Mouse (Mus musculus) E14TG2a.4 (cell line): Measurements from ENCODE around the gene Mmp28.

Source experiments
- H3K27me3 ChIP-seq: 2 replicates; pipeline ENCODE4 v1.6.1; 2014; ENCODE audit warnings: low read length, control low read depth; ENCODE audit not compliant: insufficient read depth
- H3K36me3 ChIP-seq: 2 replicates; pipeline ENCODE4 v1.6.1; 2014; ENCODE audit warnings: low read length, control low read depth; ENCODE audit not compliant: insufficient read depth
- H3K4me1 ChIP-seq: replicated peaks from 2 replicates; pipeline ENCODE4 v1.6.1; 2014; ENCODE audit warnings: low read depth, low read length, control low read depth
- H3K4me3 ChIP-seq: replicated peaks from 2 replicates; pipeline ENCODE4 v1.5.1; 2014; ENCODE audit warnings: mild to moderate bottlenecking, low read length
- H3K9me3 ChIP-seq: 2 replicates; pipeline ENCODE4 v1.6.1; 2014; ENCODE audit warnings: low read length, control low read depth
- CTCF ChIP-seq: conservative IDR thresholded peaks from 2 replicates; pipeline ENCODE4 v1.5.1; 2014; ENCODE audit warnings: low read length
- NANOG ChIP-seq: IDR thresholded peaks from 2 replicates; pipeline ENCODE4 v1.6.1; 2014; ENCODE audit warnings: borderline replicate concordance, low read length, mixed read lengths
- POU5F1 ChIP-seq: IDR thresholded peaks from 2 replicates; pipeline ENCODE4 v1.6.1; 2014; ENCODE audit warnings: low read length, borderline replicate concordance

The Mmp28 gene

DNA sequence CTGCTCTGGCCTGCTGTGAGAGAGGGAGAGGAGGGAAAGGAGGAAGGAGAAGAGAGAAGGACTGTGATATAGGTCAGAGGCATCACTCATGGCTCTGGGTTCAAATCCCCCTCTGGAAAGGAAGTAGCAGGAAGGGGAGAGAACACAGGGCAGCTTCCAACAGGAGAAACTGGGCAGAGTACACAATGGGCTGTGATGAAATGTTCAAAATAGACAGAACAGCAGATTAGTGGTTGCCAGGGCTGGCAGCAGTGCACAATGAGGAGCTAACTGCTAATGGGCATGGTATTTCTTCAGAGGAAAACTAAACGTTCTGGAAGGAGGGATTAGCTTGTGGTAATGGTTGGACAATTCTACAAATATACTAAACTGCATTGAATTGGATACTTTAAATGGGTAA lies 12.3 kb downstream of the Mmp28 start:
- H3K4me1 ChIP-seq: peaks cover 54% of the 10 kb centered on the region
- no peaks in the 10 kb centered on the region for H3K9me3 ChIP-seq
- no peak for TF ChIP-seq NANOG
- no peak for TF ChIP-seq CTCF
- TF ChIP-seq POU5F1: no peak

DNA sequence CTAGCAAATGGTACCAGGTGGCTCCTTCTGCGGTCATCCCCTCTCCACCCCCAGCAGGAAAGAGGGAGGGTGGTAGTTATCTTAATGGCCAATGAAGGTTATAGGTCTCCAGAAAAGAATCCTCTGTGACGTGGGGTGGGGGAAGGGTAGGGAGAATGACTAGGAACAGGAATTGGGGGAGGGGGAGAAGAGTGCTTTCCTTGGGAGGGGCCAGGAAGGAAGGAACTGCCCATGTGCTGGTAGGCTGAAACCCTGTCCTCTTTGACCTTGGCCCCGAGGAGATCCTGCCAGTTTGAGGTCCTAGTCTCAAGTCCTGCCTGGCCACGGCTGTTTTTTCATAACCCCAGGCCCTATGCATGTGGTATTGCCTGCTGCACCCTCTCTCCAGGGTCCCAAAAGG lies 13.6 kb downstream of the Mmp28 start:
- H3K36me3 ChIP-seq: no peaks in the 10 kb centered on the region
- TF ChIP-seq POU5F1: no peak
- TF ChIP-seq CTCF: no peak
- no peak for TF ChIP-seq NANOG
- H3K4me3 ChIP-seq: peak overlapping the region; percentile 41

More for the DNA sequence above, 12.3 kb downstream of the Mmp28 start:
- no peaks in the 10 kb centered on the region for H3K36me3 ChIP-seq
- no peak overlapping the region for H3K4me3 ChIP-seq
- peaks cover 20% of the 10 kb centered on the region for H3K27me3 ChIP-seq

DNA sequence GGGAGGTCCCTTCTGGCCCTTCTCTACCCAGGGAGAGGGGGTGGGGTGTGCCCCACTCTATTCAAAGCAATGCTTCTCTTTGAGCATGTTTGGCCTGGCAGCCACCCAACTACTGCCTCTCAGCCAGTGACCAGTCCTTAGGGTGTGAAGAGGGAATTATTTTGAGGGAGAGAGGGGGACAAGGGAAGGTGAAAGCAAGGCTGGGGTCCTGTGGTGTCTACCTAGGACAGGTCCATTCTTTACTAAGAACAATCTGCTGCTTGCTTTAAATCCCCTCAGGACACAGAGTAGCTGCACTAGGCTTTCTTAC lies 14.0 kb downstream of the Mmp28 start:
- H3K4me3 ChIP-seq: 0 out of 2 replicates have a peak overlapping the region, but pooled peaks have one; percentile 41
- H3K27me3 ChIP-seq: peaks cover 36% of the 10 kb centered on the region
- H3K4me1 ChIP-seq: peaks cover 57% of the 10 kb centered on the region
- no peaks in the 10 kb centered on the region for H3K36me3 ChIP-seq
- no peak for TF ChIP-seq NANOG
- no peak for TF ChIP-seq CTCF
- no peak for TF ChIP-seq POU5F1
- H3K9me3 ChIP-seq: no peaks in the 10 kb centered on the region

More for the DNA sequence above, 13.6 kb downstream of the Mmp28 start:
- peaks cover 33% of the 10 kb centered on the region for H3K27me3 ChIP-seq
- H3K4me1 ChIP-seq: peaks cover 54% of the 10 kb centered on the region
- H3K9me3 ChIP-seq: no peaks in the 10 kb centered on the region

DNA sequence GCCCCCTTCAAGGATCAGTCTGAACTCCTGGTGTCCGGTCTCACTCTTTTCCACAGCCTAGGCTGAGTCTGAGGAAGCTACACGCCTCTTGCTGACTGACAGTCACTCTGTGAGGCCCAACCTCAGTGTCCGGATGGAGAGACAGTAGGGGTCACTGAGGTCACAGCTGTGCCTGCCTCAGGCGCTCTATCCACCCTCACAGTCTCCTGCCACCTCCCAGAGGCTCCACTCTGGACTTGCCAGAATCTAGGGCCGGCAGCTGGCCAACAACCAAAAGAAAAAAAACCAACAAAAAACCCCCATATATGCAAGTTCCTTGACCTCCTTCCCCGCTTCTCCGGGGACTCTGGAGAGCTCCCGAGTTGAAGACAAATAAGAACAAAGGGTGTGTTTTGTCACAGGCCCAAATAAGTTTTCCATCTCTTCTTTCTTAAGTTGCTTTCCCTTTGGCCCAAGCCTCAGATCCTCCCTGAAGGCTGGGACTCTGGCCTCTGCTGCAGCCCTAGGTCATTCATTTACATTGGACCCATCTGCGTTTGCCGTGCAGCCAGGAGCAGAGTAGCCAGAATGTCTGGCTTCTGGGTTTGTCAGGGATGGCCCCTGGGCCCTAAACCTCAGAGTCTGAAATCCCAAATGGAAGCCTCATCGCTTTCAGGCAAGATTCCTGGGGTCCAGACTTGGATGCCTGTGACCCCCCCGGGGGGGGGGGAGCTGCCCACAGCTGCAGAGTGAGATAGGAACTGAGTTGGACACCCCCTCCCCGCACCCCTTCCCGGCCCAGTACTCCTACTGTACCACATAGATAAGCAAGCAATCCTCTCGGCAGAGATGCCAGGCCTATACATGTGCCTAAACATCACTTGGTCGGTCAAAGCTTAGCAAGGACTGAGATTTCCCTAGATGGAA lies 14.6 kb downstream of the Mmp28 start:
- H3K4me3 ChIP-seq: 0 out of 2 replicates have a peak overlapping the region, but pooled peaks have one; percentile 41
- H3K36me3 ChIP-seq: no peaks in the 10 kb centered on the region
- no peaks in the 10 kb centered on the region for H3K9me3 ChIP-seq
- TF ChIP-seq POU5F1: no peak
- TF ChIP-seq CTCF: no peak
- no peak for TF ChIP-seq NANOG
- peaks cover 42% of the 10 kb centered on the region for H3K27me3 ChIP-seq
- H3K4me1 ChIP-seq: peaks cover 63% of the 10 kb centered on the region

DNA sequence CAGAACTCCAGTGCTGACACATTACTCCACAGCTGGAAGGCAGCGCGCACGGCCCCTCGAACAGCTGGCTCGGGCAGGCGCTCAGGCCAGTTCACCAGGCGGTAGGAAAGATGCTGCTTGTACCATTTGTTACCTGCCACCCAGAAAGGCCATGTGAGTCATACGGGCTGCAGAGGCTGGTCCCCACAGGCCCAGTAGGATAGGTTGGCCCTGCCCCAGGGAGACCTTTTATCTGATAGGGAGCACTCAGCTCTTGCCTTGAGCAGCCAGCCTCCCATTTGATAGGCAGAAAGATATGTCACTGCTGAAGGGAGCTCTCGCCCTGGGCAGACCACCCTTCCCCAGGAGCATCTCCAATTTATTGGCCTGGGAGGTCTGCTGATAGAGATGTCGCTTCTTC lies 15.3 kb downstream of the Mmp28 start:
- no peaks in the 10 kb centered on the region for H3K36me3 ChIP-seq
- 0 out of 2 replicates have a peak overlapping the region, but pooled peaks have one; percentile 13 for H3K4me3 ChIP-seq
- H3K9me3 ChIP-seq: no peaks in the 10 kb centered on the region
- peaks cover 46% of the 10 kb centered on the region for H3K27me3 ChIP-seq
- H3K4me1 ChIP-seq: peaks cover 70% of the 10 kb centered on the region
- TF ChIP-seq CTCF (no peak), POU5F1 (no peak), NANOG (no peak)

DNA sequence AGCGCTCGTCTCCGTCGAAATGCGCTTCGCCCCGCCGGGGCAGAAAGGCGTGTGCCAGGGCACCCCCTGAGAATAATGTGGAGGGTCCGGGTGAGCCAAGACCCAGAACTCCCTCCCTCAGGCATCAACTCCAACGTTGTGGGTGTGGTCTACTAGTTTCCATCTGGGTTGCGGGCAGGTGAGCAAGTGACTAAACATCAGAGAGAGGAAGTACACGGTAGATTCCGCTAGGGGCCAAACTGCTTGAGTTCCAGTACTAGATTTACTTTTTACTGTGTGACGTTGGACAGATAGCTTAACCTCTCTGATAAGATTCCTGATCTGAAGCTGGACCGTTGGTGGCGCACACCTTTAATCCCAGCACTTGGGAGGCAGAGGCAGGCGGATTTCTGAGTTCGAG lies 17.9 kb downstream of the Mmp28 start:
- Histone ChIP-seq H3K4me3 (peak overlapping the region; percentile 77), H3K4me1 (peaks cover 62% of the 10 kb centered on the region), H3K27me3 (peaks cover 70% of the 10 kb centered on the region), H3K36me3 (no peaks in the 10 kb centered on the region), H3K9me3 (peaks cover 15% of the 10 kb centered on the region)
- TF ChIP-seq CTCF: no peak
- no peak for TF ChIP-seq POU5F1
- no peak for TF ChIP-seq NANOG

DNA sequence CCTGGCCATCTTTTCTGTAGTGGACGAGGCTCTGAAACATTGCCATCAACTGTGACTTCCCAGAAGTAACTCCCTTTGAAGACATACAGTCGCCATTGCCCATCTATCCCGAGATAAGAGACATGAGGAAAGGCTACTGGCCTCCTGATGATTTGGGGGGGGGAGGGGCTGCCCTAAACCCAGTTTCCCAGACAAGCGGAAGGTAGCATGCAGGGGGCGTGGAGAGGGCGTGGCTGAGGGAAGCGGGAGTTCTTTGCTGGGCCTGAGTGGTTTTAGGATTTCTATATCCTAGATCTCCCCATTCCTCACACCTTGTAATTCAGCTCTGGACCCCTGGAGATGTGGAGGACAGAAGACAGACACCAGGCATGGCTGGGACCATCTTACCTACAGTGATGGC lies 19.0 kb downstream of the Mmp28 start:
- TF ChIP-seq CTCF (no peak), NANOG (no peak), POU5F1 (no peak)
- Histone ChIP-seq H3K36me3 (no peaks in the 10 kb centered on the region), H3K4me3 (no peak overlapping the region), H3K4me1 (peaks cover 50% of the 10 kb centered on the region), H3K27me3 (peaks cover 77% of the 10 kb centered on the region), H3K9me3 (peaks cover 15% of the 10 kb centered on the region)

DNA sequence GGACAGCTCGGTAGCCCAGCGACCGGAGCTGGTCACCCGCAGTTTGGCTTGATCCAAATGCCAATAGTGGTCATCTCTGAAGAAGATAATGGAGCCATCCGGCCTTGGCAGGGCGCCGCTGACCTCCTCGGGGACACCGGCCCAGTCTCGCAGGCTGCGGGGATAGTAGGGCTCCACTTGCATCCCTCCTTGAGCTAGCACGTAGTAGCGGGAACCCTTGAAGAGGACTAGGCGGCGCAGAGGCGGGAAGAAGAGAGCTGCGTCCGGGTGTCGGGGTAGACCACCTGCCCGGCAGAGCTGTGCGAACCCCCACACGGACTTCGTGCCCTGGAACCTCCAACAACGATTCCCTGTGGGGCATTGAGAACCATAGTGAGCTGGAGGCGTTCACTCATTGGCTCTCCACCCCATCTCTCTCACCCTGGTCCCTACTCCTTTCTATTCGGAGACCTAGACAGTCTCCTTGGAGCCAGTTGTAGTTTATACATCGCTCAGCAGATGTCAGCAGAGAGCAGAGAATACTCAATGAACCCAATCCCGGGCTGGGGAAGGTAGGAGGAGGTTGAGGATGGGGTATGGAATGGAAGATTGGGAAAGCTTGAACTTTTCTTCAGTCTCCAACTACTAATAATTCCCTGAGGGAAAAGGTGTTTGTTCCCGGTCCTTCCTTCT lies 20.1 kb downstream of the Mmp28 start:
- Histone ChIP-seq H3K9me3 (peaks cover 15% of the 10 kb centered on the region), H3K36me3 (no peaks in the 10 kb centered on the region), H3K4me1 (peaks cover 39% of the 10 kb centered on the region), H3K27me3 (peaks cover 87% of the 10 kb centered on the region), H3K4me3 (peak overlapping the region; percentile 70)
- TF ChIP-seq POU5F1: no peak
- TF ChIP-seq CTCF: peak; percentile 96

DNA sequence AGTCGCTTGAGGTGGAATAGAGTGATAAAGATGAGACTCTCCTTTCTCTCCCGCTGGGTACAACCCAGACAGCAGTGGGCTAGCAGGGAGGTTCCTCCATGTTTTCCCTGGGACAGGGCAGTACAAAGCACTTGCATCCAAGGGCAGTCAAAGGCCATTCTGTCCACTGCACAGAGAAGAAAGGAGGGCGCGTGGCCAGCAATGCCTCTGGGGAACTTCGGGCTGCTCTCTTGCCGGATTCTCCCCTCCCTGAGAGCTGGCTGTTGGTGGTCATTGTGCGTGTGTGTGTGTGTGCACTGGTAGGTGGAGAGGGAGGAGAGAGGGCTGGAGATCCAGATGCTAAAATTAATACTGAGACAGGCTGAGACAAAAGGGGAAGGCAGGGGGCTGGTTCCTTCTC lies 21.6 kb downstream of the Mmp28 start:
- H3K4me3 ChIP-seq: no peak overlapping the region

More for the DNA sequence above, 21.6 kb downstream of the Mmp28 start:
- TF ChIP-seq POU5F1 (no peak), NANOG (no peak), CTCF (no peak)
- Histone ChIP-seq H3K4me1 (peaks cover 29% of the 10 kb centered on the region), H3K27me3 (peaks cover 83% of the 10 kb centered on the region), H3K9me3 (peaks cover 15% of the 10 kb centered on the region), H3K36me3 (no peaks in the 10 kb centered on the region)
